Mouse (Mus musculus): ENCODE data around the gene Snrnp70. TPM values are rescaled to one million over a fixed set of nuclear protein-coding genes. Genes with fewer than 3 reads are reported as not detected.
A peak's percentile ranks its signal among the peaks of the same experiment; 100 is the strongest.

Snrnp70 gene
- polyA plus RNA-seq, 1 experiment: 515 TPM

- Histone ChIP-seq H3K4me1 (peaks cover 83% of the 10 kb centered on the region), H3K9me3 (no peaks in the 10 kb centered on the region), H3K27me3 (replicated peaks) (peaks cover 75% of the 10 kb centered on the region), H3K4me3 (replicated peaks) (peak overlapping the region; percentile 91), H3K36me3 (replicated peaks; ENCODE audit: low read length) (no peaks in the 10 kb centered on the region)
- TF ChIP-seq GATA1 (IDR thresholded peaks at IDR 0.05; ENCODE audit: borderline replicate concordance, low read length) (no peak), FLI1 (IDR thresholded peaks at IDR 0.05; ENCODE audit: low read length) (no peak)
Observed at GRCm38 (mm10) chr7:45340066-45340442, 55.5 kb downstream of the Snrnp70 start.

GRCm38 (mm10) chr7:45339410-45340065, 56.0 kb downstream of the Snrnp70 start:
- Histone ChIP-seq H3K4me1 (peaks cover 88% of the 10 kb centered on the region), H3K36me3 (replicated peaks; ENCODE audit: low read length) (no peaks in the 10 kb centered on the region), H3K27me3 (replicated peaks) (peaks cover 77% of the 10 kb centered on the region), H3K9me3 (no peaks in the 10 kb centered on the region), H3K4me3 (replicated peaks) (peak overlapping the region; percentile 91)
- no peak for TF ChIP-seq FLI1 (IDR thresholded peaks at IDR 0.05; ENCODE audit: low read length)
- TF ChIP-seq GATA1 (IDR thresholded peaks at IDR 0.05; ENCODE audit: borderline replicate concordance, low read length): no peak

- no peaks in the 10 kb centered on the region for H3K9me3 ChIP-seq
- peaks cover 84% of the 10 kb centered on the region for H3K27me3 ChIP-seq (replicated peaks)
- TF ChIP-seq GATA1 (IDR thresholded peaks at IDR 0.05; ENCODE audit: borderline replicate concordance, low read length) (no peak), FLI1 (IDR thresholded peaks at IDR 0.05; ENCODE audit: low read length) (no peak)
- peaks cover 88% of the 10 kb centered on the region for H3K4me1 ChIP-seq
- H3K4me3 ChIP-seq (replicated peaks): peak overlapping the region; percentile 91
- H3K36me3 ChIP-seq (replicated peaks; ENCODE audit: low read length): no peaks in the 10 kb centered on the region
Observed at GRCm38 (mm10) chr7:45338161-45338911, 57.2 kb downstream of the Snrnp70 start.

GRCm38 (mm10) chr7:45337469-45337868, 58.1 kb downstream of the Snrnp70 start:
- Histone ChIP-seq H3K36me3 (replicated peaks; ENCODE audit: low read length) (no peaks in the 10 kb centered on the region), H3K4me3 (replicated peaks) (no peak overlapping the region), H3K27me3 (replicated peaks) (peaks cover 86% of the 10 kb centered on the region), H3K4me1 (peaks cover 88% of the 10 kb centered on the region), H3K9me3 (no peaks in the 10 kb centered on the region)
- no peak for TF ChIP-seq FLI1 (IDR thresholded peaks at IDR 0.05; ENCODE audit: low read length)
- TF ChIP-seq GATA1 (IDR thresholded peaks at IDR 0.05; ENCODE audit: borderline replicate concordance, low read length): no peak

GRCm38 (mm10) chr7:45336319-45336718, 59.2 kb downstream of the Snrnp70 start:
- Histone ChIP-seq H3K27me3 (replicated peaks) (peaks cover 93% of the 10 kb centered on the region), H3K9me3 (peaks cover 7% of the 10 kb centered on the region), H3K4me3 (replicated peaks) (peak overlapping the region; percentile 50), H3K4me1 (peaks cover 81% of the 10 kb centered on the region), H3K36me3 (replicated peaks; ENCODE audit: low read length) (no peaks in the 10 kb centered on the region)
- no peak for TF ChIP-seq GATA1 (IDR thresholded peaks at IDR 0.05; ENCODE audit: borderline replicate concordance, low read length)

- Histone ChIP-seq H3K4me1 (peaks cover 68% of the 10 kb centered on the region), H3K9me3 (peaks cover 7% of the 10 kb centered on the region), H3K36me3 (replicated peaks; ENCODE audit: low read length) (no peaks in the 10 kb centered on the region), H3K4me3 (replicated peaks) (peak within 1 kb of the TSS; percentile 28), H3K27me3 (replicated peaks) (peaks cover 94% of the 10 kb centered on the region)
- TF ChIP-seq FLI1 (IDR thresholded peaks at IDR 0.05; ENCODE audit: low read length) (no peak), GATA1 (IDR thresholded peaks at IDR 0.05; ENCODE audit: borderline replicate concordance, low read length) (no peak)
Observed at GRCm38 (mm10) chr7:45335056-45335455, 60.5 kb downstream of the Snrnp70 start, which contains the start of gene Hrc. Gene Hrc, plus strand, starts transcription at chr7:45335290.

- peaks cover 92% of the 10 kb centered on the region for H3K27me3 ChIP-seq (replicated peaks)
Observed at GRCm38 (mm10) chr7:45334605-45335004, 60.9 kb downstream of the Snrnp70 start.

GRCm38 (mm10) chr7:45333431-45333982, 62.0 kb downstream of the Snrnp70 start, which contains the start of gene Trpm4:
Gene Trpm4, minus strand, starts transcription at chr7:45333780.
- TF ChIP-seq GATA1 (IDR thresholded peaks at IDR 0.05; ENCODE audit: borderline replicate concordance, low read length): no peak
- TF ChIP-seq FLI1 (IDR thresholded peaks at IDR 0.05; ENCODE audit: low read length): no peak
- Histone ChIP-seq H3K27me3 (replicated peaks) (peaks cover 81% of the 10 kb centered on the region), H3K4me3 (replicated peaks) (peak within 1 kb of the TSS; percentile 93), H3K9me3 (peaks cover 7% of the 10 kb centered on the region), H3K4me1 (peaks cover 53% of the 10 kb centered on the region), H3K36me3 (replicated peaks; ENCODE audit: low read length) (no peaks in the 10 kb centered on the region)

More at GRCm38 (mm10) chr7:45334605-45335004, 60.9 kb downstream of the Snrnp70 start:
- Histone ChIP-seq H3K4me1 (peaks cover 63% of the 10 kb centered on the region), H3K4me3 (replicated peaks) (peak overlapping the region; percentile 28), H3K9me3 (peaks cover 7% of the 10 kb centered on the region), H3K36me3 (replicated peaks; ENCODE audit: low read length) (no peaks in the 10 kb centered on the region)
- TF ChIP-seq GATA1 (IDR thresholded peaks at IDR 0.05; ENCODE audit: borderline replicate concordance, low read length) (no peak), FLI1 (IDR thresholded peaks at IDR 0.05; ENCODE audit: low read length) (no peak)

GRCm38 (mm10) chr7:45332685-45333425, 62.7 kb downstream of the Snrnp70 start:
- peak overlapping the region; percentile 93 for H3K4me3 ChIP-seq (replicated peaks)
- peaks cover 75% of the 10 kb centered on the region for H3K27me3 ChIP-seq (replicated peaks)
- H3K9me3 ChIP-seq: peaks cover 7% of the 10 kb centered on the region
- H3K36me3 ChIP-seq (replicated peaks; ENCODE audit: low read length): no peaks in the 10 kb centered on the region
- TF ChIP-seq GATA1 (IDR thresholded peaks at IDR 0.05; ENCODE audit: borderline replicate concordance, low read length) (no peak), FLI1 (IDR thresholded peaks at IDR 0.05; ENCODE audit: low read length) (no peak)
- peaks cover 46% of the 10 kb centered on the region for H3K4me1 ChIP-seq
